Mouse (Mus musculus) testis, adult 2 months (tissue): Measurements from ENCODE around the gene Pou5f1. TPM values are rescaled to one million over a fixed set of nuclear protein-coding genes. Genes with fewer than 3 reads are reported as not detected.
A peak's percentile ranks its signal among the peaks of the same experiment; 100 is the strongest.

Experiments
- H3K27ac ChIP-seq: fragments of 200-500 bp; 2 replicates; pipeline ENCODE4 v1.5.1; 2012; ENCODE audit warnings: low read depth, low read length; ENCODE audit not compliant: control insufficient read depth, insufficient read depth
- H3K27me3 ChIP-seq: fragments of 200-500 bp; 2 replicates; pipeline ENCODE4 v1.6.1; 2012; ENCODE audit warnings: mild to moderate bottlenecking, low read length, moderate library complexity; ENCODE audit not compliant: control insufficient read depth, insufficient read depth
- H3K36me3 ChIP-seq: fragments of 200-500 bp; 2 replicates; pipeline ENCODE4 v1.6.1; 2012; ENCODE audit warnings: mild to moderate bottlenecking, low read length; ENCODE audit not compliant: control insufficient read depth, insufficient read depth
- H3K4me1 ChIP-seq: fragments of 200-500 bp; 2 replicates; pipeline ENCODE4 v1.6.1; 2012; ENCODE audit warnings: low read length; ENCODE audit not compliant: control insufficient read depth, insufficient read depth
- H3K4me3 ChIP-seq: fragments of 200-500 bp; 2 replicates; pipeline ENCODE4 v1.5.1; 2012; ENCODE audit warnings: low read depth, mild to moderate bottlenecking, low read length, moderate library complexity, mixed read lengths; ENCODE audit not compliant: control insufficient read depth
- CTCF ChIP-seq: fragments of 200-500 bp; IDR thresholded peaks from 2 replicates; pipeline ENCODE4 v1.5.1; 2012; ENCODE audit warnings: low read depth, mild to moderate bottlenecking, inconsistent platforms, low read length, moderate library complexity; ENCODE audit not compliant: control insufficient read depth, insufficient read depth, insufficient replicate concordance
- POLR2A ChIP-seq: fragments of 200-500 bp; IDR thresholded peaks from 2 replicates; pipeline ENCODE4 v1.6.1; 2012; ENCODE audit warnings: low read depth, mild to moderate bottlenecking, inconsistent platforms, low read length, moderate library complexity; ENCODE audit not compliant: control insufficient read depth
- polyA plus RNA-seq: library from polyadenylated mRNA; depleted of rRNA; stranded (reverse); fragments of >200 nt; gene quantifications from 2 replicates; pipeline ENCODE4 v1.2.3, GENCODE M21; 2012; rRNA removed

The Pou5f1 gene
- polyA plus RNA-seq, 1 experiment: 11.1 TPM

GRCm38 (mm10) chr17:35551881-35552414, 46.1 kb downstream of the Pou5f1 start, which contains the start of gene Cdsn:
Gene Cdsn (plus strand): TSS chr17:35552128.
- Histone ChIP-seq H3K36me3 (no peaks in the 10 kb centered on the region), H3K4me1 (peaks cover 23% of the 10 kb centered on the region), H3K4me3 (no peak within 1 kb of the TSS), H3K27me3 (no peaks in the 10 kb centered on the region), H3K27ac (no peak within 1 kb of the TSS)
- TF ChIP-seq POLR2A: no peak
- no peak for TF ChIP-seq CTCF

- no peak for TF ChIP-seq POLR2A
- no peak for TF ChIP-seq CTCF
These were observed 48.5 kb downstream of the Pou5f1 start for GRCm38 (mm10) chr17:35554321-35554720.

DNA sequence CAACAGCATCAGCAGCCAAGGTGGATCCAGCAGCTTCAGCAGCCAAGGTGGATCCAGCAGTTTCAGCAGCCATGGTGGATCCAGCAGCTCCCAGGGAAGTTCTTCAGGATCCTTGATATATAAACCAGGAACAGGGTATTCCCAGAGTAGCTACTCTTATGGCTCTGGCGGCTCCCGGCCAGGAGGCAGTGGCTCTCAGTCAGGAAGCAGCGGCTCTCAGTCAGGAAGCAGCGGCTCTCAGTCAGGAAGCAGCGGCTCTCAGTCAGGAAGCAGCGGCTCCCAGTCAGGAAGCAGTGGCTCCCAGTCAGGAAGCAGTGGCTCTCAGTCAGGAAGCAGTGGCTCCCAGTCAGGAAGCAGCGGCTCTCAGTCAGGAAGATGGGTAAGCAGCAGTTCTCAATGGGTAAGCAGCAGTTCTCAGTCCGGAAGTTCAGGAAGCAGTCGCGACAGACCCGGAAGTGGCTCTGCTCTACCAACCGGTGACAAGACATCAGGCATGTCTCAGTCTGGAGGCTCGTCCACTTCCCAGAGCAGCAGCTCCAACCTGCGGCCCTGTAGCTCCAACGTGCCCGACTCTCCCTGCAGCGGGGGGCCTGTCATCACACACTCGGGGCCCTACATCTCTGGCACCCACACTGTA, 49.1 kb downstream of the Pou5f1 start:
- TF ChIP-seq CTCF (no peak), POLR2A (no peak; the same call in 1 of the 2 replicates)
- H3K27me3 ChIP-seq: no peaks in the 10 kb centered on the region
- peak overlapping the region; percentile 83 for H3K4me3 ChIP-seq
- H3K4me1 ChIP-seq: peaks cover 23% of the 10 kb centered on the region
- H3K36me3 ChIP-seq: no peaks in the 10 kb centered on the region
- H3K27ac ChIP-seq: no peak overlapping the region

More at GRCm38 (mm10) chr17:35554321-35554720, 48.5 kb downstream of the Pou5f1 start:
- Histone ChIP-seq H3K4me3 (peak overlapping the region; percentile 83), H3K27ac (no peak overlapping the region), H3K4me1 (peaks cover 23% of the 10 kb centered on the region), H3K36me3 (no peaks in the 10 kb centered on the region), H3K27me3 (no peaks in the 10 kb centered on the region)

DNA sequence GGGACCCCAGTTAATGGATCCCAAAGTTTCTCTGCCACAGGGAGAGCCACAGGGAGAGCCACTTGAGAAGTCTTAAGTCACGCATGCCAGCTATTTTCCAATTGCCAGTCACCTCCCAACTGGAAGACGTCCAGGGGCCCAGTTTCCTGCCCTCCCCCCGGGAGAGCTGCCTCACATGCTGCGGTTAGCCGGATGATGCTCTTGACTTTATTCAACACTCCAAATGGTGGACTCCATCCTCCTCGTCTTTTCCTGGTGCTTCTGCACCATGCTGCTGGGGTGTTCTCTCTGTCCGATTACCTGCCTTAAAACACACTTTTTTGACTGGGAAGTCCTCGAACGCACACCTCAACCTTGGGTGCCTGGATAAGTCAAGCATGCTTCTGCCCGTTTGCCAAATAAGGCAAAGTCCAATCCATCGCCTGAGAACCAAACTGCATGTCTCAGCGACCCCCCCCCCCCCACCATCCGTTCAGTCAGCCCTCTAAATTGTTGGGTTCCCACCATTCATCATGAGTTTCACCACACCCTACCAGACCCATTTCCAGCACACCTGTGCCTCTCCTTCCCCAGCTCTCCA, 50.5 kb downstream of the Pou5f1 start:
- TF ChIP-seq POLR2A: no peak
- no peak for TF ChIP-seq CTCF

GRCm38 (mm10) chr17:35556812-35557211, 51.0 kb downstream of the Pou5f1 start:
- peaks cover 23% of the 10 kb centered on the region for H3K4me1 ChIP-seq
- H3K4me3 ChIP-seq: no peak overlapping the region
- no peak for TF ChIP-seq POLR2A
- TF ChIP-seq CTCF: peak; percentile 84; the same call in 1 of the 2 replicates
- H3K36me3 ChIP-seq: no peaks in the 10 kb centered on the region
- H3K27ac ChIP-seq: no peak overlapping the region
- H3K27me3 ChIP-seq: no peaks in the 10 kb centered on the region

More for the DNA sequence above, 50.5 kb downstream of the Pou5f1 start:
- Histone ChIP-seq H3K4me1 (peaks cover 23% of the 10 kb centered on the region), H3K27ac (no peak overlapping the region), H3K36me3 (no peaks in the 10 kb centered on the region), H3K27me3 (no peaks in the 10 kb centered on the region), H3K4me3 (no peak overlapping the region; the same call in 1 of the 2 replicates)

DNA sequence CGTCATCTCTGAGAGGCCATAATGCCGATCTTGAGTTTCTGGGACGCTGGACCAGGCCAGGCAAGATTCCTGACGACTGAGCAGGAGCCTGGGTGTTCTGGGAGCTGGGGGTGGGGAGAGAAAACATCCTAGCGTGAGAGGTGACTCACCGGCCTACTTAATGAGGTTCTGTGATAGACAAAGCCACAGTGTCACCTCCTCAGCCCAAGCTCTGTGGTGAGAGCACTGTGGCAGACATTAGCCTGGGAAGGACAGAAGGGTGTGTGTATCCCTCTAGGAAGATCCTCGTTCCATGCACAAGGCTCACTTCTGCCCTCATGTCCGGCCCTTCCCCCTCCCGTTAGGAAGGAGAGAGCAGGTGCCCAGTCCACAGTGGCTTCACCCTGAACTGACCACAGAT, 51.5 kb downstream of the Pou5f1 start:
- Histone ChIP-seq H3K27ac (no peak overlapping the region), H3K27me3 (no peaks in the 10 kb centered on the region), H3K4me1 (peaks cover 23% of the 10 kb centered on the region), H3K36me3 (no peaks in the 10 kb centered on the region), H3K4me3 (no peak overlapping the region)
- TF ChIP-seq POLR2A (no peak), CTCF (no peak)

GRCm38 (mm10) chr17:35558216-35558615, 52.4 kb downstream of the Pou5f1 start:
- no peak overlapping the region for H3K4me3 ChIP-seq
- TF ChIP-seq CTCF: no peak
- no peak for TF ChIP-seq POLR2A
- H3K36me3 ChIP-seq: no peaks in the 10 kb centered on the region
- H3K4me1 ChIP-seq: peaks cover 23% of the 10 kb centered on the region
- H3K27ac ChIP-seq: no peak overlapping the region
- no peaks in the 10 kb centered on the region for H3K27me3 ChIP-seq

Other genes starting within 250 kb of the Pou5f1 start
- 29.6 and 31.4 TPM in 2 replicates for gene H2-D1, start 243.3 kb upstream of the Pou5f1 start, polyA plus RNA-seq
- gene H2-Q1, start 185.6 kb upstream of the Pou5f1 start, polyA plus RNA-seq: not detected in 2 replicates
- gene H2-Q2, start 163.8 kb upstream of the Pou5f1 start, polyA plus RNA-seq: 0.53 and 0.90 TPM in 2 replicates
- gene H2-Q4, start 126.4 kb upstream of the Pou5f1 start, polyA plus RNA-seq: 3.2 and 4.2 TPM in 2 replicates
- gene H2-Q6, start 81.2 kb upstream of the Pou5f1 start, polyA plus RNA-seq: 1.6 and 1.8 TPM in 2 replicates
- gene H2-Q7, start 66.9 kb upstream of the Pou5f1 start, polyA plus RNA-seq: 4.9 and 5.2 TPM in 2 replicates
- gene H2-Q10, start 35.9 kb upstream of the Pou5f1 start, polyA plus RNA-seq: 0.19 and 0.33 TPM in 2 replicates
- gene Tcf19, start 10.8 kb downstream of the Pou5f1 start, polyA plus RNA-seq: 2.5 and 2.6 TPM in 2 replicates
- 294 and 295 TPM in 2 replicates for gene Cchcr1, start 11.1 kb downstream of the Pou5f1 start, polyA plus RNA-seq
- 2.5 and 3.6 TPM in 2 replicates for gene Psors1c2, start 27.2 kb downstream of the Pou5f1 start, polyA plus RNA-seq
- gene Cdsn, start 46.1 kb downstream of the Pou5f1 start, polyA plus RNA-seq: 8.7 and 9.5 TPM in 2 replicates
- 1.8 TPM in 1 of 2 replicates, not detected in the other for gene 2300002M23Rik, start 61.4 kb downstream of the Pou5f1 start, polyA plus RNA-seq
- gene Sfta2, start 95.5 kb downstream of the Pou5f1 start, polyA plus RNA-seq: not detected in 2 replicates
- 0.36 TPM in 1 of 2 replicates, not detected in the other for gene Gm9573, start 120.6 kb downstream of the Pou5f1 start, polyA plus RNA-seq
- 0.10 and 0.11 TPM in 2 replicates for gene Mucl3, start 137.7 kb downstream of the Pou5f1 start, polyA plus RNA-seq
- gene Vars2, start 161.6 kb downstream of the Pou5f1 start, polyA plus RNA-seq: 9.5 and 9.8 TPM in 2 replicates
- gene Gtf2h4, start 167.7 kb downstream of the Pou5f1 start, polyA plus RNA-seq: 29.4 and 33.7 TPM in 2 replicates
- gene Ddr1, start 198.6 kb downstream of the Pou5f1 start, polyA plus RNA-seq: 11.9 and 12.6 TPM in 2 replicates